Mouse (Mus musculus): ENCODE measurements around the gene Caprin1. TPM values are rescaled to one million over a fixed set of nuclear protein-coding genes. Genes with fewer than 3 reads are reported as not detected.

Caprin1 gene
- total RNA-seq, 2 experiments from 2014 or later, result 211 to 220 TPM

GRCm38 (mm10) chr2:103745481-103745880, 52.0 kb downstream of the Caprin1 start:
- DNase-seq, result peak; percentile 11 to 17
- intact Hi-C loops (cut with DNase I), result loop anchor here (2.0 to 10.0 kb wide), 2 partner anchors 119 to 179 kb away; partner anchors contain the start of gene Abtb2

- DNase-seq, result peak; percentile 54 to 74
These were observed 53.5 kb downstream of the Caprin1 start for GRCm38 (mm10) chr2:103743988-103744387.

GRCm38 (mm10) chr2:103743536-103743935, 53.9 kb downstream of the Caprin1 start:
- intact Hi-C loops (cut with DNase I), result loop anchor here (10.0 kb wide), 1 partner anchor 121 kb away; no protein-coding TSS in a partner anchor
- peak; percentile 23 to 28 for DNase-seq

More at GRCm38 (mm10) chr2:103743988-103744387, 53.5 kb downstream of the Caprin1 start:
- intact Hi-C loops (cut with DNase I), result loop anchor here (2.0 to 10.0 kb wide), 2 partner anchors 121 to 177 kb away; partner anchors contain the start of gene Abtb2

GRCm38 (mm10) chr2:103742821-103743220, 54.6 kb downstream of the Caprin1 start:
- intact Hi-C loops (cut with DNase I), result loop anchor here (10.0 kb wide), 1 partner anchor 122 kb away; no protein-coding TSS in a partner anchor
- no peak for DNase-seq

GRCm38 (mm10) chr2:103731423-103731822, 66.0 kb downstream of the Caprin1 start:
- intact Hi-C loops (cut with DNase I), result no loop called here

GRCm38 (mm10) chr2:103730999-103731398, 66.5 kb downstream of the Caprin1 start:
- DNase-seq, result no peak
- intact Hi-C loops (cut with DNase I), result no loop called here

More at GRCm38 (mm10) chr2:103731423-103731822, 66.0 kb downstream of the Caprin1 start:
- DNase-seq, result no peak

- intact Hi-C loops (cut with DNase I), result no loop called here
- DNase-seq, result no peak
These were observed 69.4 kb downstream of the Caprin1 start for GRCm38 (mm10) chr2:103728027-103728540.

GRCm38 (mm10) chr2:103724521-103724920, 72.9 kb downstream of the Caprin1 start:
- intact Hi-C loops (cut with DNase I), result no loop called here
- DNase-seq, result no peak

- no peak for DNase-seq
- intact Hi-C loops (cut with DNase I), result loop anchor here (5.0 to 10.0 kb wide), 2 partner anchors 82 to 264 kb away; no protein-coding TSS in a partner anchor
These were observed 78.2 kb downstream of the Caprin1 start for GRCm38 (mm10) chr2:103719292-103719646.

- peak; percentile 83 to 84 for DNase-seq
- intact Hi-C loops (cut with DNase I), result loop anchor here (1.0 to 10.0 kb wide), 3 partner anchors 81 to 264 kb away; no protein-coding TSS in a partner anchor
These were observed 78.7 kb downstream of the Caprin1 start for GRCm38 (mm10) chr2:103718594-103719291.

GRCm38 (mm10) chr2:103714412-103714811, 83.0 kb downstream of the Caprin1 start:
- intact Hi-C loops (cut with DNase I), result loop anchor here (10.0 kb wide), 1 partner anchor 260 kb away; no protein-coding TSS in a partner anchor
- no peak for DNase-seq

- DNase-seq, result no peak
- intact Hi-C loops (cut with DNase I), result loop anchor here (10.0 kb wide), 1 partner anchor 259 kb away; no protein-coding TSS in a partner anchor
These were observed 83.6 kb downstream of the Caprin1 start for GRCm38 (mm10) chr2:103713831-103714230.

Small RNA genes lying within 50 kb of the gene (microRNA-seq; reads per million reads assigned to microRNA genes)
- gene Gm22757 (0 reads per million in 2 experiments), gene Gm22761 (0 reads per million in 2 experiments)

Other genes starting within 250 kb of the Caprin1 start
- gene Abtb2, start 231.3 kb downstream of the Caprin1 start, total RNA-seq (2021), result 10 to 100 TPM; 18.1 to 21.6 TPM
- 10 to 100 TPM; 14.5 to 16.7 TPM for gene Nat10, start 36.4 kb downstream of the Caprin1 start, total RNA-seq (2021)
- gene Lmo2, start 160.3 kb upstream of the Caprin1 start, total RNA-seq (2021), result 10 to 100 TPM; 16.9 to 22.2 TPM
- gene Fbxo3, start 230.1 kb upstream of the Caprin1 start, total RNA-seq (2021), result 10 to 100 TPM; 54.1 to 55.5 TPM
- not detected for gene 4931422A03Rik, start 230.7 kb upstream of the Caprin1 start, total RNA-seq (2021)